Mouse (Mus musculus) spleen, postnatal 36 days (tissue): ENCODE measurements around the gene Six6.

Source experiments
- DNase-seq, 2 experiments: peaks; one replicate each; pipeline ENCODE4 v3.0.0; 2022; ENCODE audit warnings: low spot score in 2 of 2, mixed read lengths in 1 of 2

Six6 gene

DNA sequence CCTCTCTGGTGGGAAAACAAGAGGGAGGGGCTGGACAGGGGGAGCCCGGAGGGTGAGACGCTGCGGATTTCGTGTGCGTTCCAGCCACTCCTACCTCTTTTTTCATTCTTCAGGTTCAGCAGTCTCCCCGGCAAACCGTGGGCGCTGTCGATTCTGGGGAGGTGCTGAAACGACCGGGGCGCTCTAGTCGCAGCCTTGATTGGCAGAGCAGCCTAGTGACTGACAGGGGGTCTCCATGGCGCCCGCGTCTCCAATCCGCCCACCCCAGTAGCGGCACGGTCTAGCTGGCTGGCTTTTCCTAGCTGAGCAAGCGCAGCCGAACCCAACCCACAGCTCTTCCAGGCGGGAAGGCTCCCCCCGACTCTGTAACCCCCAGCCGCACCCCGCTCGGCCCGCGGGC, at the start of gene Six6:
Gene Six6, plus strand, starts transcription at position 277 of the 400 bp plus-strand sequence.
- DNase-seq: no peak

DNA sequence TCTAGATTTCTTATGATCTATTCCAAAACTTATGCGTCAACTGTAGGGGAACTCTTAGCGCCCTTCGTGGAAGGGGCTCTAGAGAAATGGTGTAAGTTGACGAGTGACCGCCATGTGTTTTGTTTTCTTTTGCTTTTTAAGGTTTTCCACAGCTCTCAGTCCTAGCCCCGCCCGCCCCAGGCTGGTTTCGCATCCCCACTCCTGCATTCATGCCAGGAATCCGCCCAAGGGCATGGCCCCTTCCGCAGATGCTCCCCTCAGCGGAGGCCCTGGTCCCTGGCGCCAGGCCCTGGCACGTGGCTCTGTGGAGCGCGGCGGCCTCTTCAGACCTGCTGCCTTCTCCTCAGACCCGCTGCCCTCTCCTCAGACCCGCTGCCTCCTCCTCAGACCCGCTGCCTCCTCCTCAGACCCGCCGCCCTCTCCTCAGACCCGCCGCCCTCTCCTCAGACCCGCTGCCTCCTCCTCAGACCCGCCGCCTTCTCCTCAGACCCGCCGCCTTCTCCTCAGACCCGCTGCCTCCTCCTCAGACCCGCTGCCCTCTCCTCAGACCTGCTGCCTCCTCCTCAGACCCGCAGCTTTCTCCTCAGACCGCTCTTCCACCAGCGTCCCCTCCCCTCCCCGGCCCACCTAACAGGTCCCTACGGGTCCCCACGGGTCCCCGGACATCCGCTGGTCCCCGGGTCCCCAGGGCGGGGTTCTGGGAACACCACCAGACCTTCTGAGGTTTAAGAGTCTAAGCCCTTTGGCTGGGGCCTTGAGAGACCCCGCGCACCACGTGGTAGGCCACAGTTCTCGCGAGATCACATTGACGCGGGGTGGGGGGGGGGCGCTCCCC, 22.3 kb upstream of the Six6 start:
- no peak for DNase-seq

DNA sequence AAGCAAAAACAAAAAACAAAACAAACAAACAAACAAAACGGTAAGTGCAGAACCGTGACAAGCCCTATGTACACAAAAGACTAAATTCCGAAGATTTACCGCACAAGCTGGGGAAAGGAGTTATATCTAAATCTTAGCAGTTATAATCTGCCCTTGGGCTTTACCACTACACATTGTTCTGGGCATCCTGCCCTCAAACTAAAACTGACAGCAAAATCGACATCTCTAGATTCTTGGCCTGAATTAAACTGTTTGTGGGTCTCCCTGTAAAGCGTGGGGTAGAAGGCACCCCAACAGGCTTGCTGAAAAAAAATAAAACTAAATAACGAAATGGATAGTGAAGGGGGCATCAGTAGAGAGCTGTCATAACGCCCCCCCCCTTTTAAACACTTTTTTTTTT, 2.9 kb upstream of the Six6 start:
- no peak for DNase-seq

DNA sequence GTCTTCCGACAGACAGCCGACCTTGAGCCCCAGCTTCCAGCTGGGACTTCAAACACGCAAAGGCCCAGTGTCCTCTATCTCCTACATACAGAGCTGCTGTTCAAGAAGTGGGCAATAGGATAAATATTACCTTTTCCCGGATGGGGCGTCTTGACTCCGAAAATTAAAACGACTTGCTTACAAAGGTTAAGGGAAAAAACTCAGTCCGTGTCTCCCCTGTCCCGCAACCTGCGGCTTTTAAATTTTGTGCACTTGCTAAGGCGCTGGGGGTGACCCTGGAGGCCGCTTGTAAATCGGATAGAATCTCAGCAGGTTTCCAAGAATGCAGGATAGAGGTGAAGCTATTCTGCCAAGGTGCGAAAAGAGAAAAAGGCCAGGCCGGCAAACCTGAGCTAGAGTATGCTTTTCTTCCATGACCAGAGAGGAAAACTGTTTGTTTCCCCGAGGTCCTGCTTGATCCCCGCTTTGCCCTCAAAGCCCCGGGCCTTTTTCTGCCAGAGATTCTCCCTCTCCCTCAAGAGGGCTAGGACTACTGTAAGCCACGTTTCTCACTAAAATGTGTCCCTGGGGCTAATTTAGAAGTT, 2.1 kb upstream of the Six6 start:
- no peak for DNase-seq

DNA sequence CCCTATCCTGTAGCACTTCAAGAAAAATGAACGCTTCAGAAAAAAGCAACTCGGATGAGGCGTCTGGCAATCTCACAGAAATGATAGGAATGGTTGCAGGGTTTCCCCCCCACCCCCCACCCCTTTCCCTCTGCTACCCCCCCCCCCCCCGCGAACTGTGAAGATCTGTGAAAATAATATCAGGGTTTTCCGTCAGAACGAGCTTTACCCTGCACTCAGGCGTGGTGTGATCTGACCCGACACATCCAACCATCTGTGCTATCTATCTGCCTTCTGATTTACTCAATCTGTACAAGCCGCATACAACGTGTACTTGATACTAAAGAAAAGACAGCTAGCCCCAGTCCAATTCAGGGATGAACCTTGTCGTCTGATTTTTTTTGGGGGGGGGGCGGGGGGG, 1.5 kb upstream of the Six6 start:
- DNase-seq: no peak

DNA sequence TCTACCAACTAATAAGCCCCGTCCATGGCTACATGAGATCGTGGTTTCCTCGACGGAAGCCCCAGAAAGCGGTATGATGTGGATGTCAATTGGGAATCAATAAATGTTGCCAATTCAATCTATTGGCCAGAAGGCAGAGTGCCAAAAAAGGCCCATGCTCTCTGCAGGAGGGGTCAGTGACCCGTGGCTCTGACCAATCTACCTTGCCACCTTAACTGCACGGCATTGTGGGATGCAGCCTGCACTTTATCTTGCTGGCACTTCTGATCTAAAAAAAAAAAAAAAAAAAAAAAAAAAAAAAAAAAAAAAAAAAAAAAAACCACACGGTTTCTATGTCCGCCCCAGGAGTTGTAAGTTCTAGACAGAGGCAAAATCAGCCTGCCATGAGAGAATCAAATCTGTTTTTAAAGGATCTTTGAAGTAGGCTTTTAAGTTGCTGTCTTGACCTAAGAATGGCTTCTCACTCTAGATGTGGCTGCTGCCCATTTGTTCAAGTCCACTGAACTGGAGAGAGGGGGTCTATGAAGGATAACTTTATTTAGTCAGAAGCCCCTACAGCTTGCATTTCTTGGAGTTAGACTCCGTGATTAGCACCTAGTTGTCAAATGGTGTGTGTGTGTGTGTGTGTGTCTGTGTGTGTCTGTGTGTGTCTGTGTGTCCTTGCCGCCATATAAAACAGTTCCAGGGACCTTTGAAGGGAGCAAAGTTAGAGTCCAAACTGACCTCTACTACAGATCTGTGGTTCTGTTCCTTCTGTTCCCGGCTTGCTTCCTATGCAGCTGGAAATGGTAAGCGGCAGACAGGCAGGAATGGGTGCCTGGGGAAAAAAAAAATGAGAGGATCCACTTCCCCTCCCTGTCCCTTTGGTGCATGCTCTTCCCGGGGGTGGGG, 847 bp upstream of the Six6 start:
- no peak for DNase-seq

DNA sequence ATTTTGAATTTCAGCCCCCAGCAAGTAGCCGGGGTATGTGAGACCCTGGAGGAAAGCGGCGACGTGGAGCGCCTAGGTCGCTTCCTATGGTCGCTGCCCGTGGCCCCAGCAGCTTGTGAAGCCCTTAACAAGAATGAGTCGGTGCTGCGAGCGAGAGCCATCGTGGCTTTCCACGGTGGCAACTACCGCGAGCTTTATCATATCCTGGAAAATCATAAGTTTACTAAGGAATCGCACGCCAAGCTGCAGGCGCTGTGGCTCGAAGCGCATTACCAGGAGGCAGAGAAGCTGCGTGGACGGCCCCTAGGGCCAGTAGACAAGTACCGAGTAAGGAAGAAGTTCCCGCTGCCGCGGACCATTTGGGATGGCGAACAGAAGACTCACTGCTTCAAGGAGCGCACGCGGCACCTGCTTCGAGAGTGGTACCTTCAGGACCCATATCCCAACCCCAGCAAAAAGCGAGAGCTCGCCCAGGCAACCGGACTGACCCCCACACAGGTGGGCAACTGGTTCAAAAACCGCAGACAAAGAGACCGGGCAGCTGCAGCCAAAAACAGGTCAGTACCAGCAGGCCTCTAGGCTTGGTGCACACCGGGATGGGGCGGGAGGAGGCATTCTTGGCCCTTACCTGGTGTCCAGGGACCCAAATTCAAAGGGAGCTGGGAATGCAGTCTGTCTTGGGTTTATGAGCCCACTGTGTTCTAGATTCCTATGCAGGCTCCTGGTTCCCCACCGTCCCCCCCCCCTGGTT, 554 bp downstream of the Six6 start, which contains the start of gene 4930447C04Rik:
Gene 4930447C04Rik, minus strand, starts transcription at position 704 of the 751 bp plus-strand sequence.
- no peak for DNase-seq

DNA sequence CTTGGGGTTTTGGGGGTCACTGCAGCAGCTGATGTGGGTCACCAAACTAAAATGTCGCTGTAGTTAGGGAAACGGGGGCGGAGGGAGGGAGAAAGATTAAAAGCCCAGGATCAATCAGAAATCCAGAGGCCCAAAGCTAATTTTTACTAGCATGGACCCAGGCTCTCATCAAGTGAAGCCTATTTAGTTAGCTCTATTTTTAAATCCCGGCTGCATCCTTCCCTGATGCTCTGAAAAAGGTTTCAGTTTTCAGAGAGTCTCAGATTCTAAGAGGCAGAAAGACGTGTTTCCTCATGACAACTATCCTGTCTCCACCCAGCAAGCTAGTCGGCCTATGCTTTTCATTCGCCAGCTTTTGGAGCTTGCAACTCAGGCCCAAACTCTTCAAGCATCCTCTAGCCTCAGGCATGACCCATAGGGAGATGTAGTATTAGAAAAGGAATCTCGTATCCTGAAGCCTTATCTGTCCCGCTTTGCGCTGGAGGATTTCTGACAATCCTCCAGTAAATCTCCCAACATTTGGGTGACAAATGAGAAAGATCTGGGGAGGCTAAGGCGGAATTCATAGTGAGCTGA, 1.2 kb downstream of the Six6 start:
- DNase-seq: no peak

DNA sequence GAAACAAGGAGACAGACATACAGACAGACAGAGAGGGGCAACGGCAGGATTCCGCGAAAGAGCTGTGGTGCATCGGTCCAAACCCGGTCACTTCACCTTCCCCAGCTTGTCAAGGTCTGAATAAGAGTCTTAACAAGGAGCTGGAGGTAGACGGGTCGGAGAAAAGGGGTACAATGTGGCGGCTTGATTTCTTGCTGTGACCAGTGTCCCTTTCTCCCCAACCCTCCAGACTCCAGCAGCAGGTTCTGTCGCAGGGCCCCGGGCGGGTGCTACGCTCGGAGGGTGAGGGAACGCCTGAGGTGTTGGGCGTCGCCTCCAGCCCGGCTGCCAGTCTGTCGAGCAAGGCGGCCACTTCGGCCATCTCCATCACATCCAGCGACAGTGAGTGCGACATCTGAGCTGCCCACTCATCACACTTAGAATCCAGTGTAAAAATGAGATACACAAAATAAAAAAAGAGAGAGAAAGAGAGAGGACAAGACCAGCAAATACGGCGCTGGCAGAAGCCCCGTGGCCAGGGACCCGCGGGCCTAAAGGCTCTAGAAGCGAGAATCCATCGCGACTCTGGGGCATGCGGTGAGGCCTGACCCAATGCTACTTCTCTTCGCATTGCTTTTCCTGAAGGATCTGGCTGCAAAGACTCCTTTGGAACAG, 1.8 kb downstream of the Six6 start:
- no peak for DNase-seq

DNA sequence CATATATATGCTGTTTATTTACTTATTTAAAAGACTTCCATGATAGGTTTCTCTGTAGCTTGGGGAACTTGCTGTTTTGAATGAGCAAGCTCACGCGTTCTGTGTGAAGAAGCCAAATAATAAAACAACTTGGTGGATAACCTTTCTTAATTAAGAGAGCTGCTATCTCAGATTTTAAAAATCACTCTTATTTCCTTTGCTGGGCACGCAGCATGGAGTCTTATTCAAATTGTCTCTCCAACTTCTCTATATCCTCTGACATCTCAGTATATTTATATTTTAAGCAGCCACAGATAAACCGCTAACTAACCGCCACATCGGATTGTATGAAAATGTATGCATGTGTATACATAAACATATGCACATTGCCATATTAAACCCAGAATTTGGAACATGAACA, 2.5 kb downstream of the Six6 start:
- DNase-seq: no peak

DNA sequence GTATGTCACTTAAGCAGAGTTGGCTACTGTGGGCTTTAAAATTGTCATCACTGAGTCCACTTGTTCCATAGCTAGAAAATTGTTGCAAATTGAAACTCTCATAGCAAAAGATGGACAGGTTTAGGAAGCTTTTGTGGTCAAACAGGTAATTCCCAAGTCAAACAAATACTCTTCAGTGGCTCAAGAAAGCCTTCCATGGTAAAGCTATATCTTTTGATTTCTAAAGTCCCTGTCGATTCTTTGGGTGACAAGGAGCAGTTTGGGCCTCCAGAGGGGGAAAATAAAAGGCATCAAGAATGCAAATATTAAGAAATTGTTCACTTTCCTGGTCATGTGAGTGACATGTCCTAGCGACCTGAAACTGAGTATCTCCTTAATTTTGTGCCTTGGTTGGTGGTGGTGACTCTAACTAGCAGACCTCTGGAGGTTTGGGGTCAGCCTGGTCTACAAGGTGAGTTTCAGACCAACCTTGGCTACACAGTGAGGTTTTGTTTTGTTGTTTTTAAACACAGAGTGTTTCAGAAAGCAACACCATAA, 4.0 kb downstream of the Six6 start:
- DNase-seq: no peak

DNA sequence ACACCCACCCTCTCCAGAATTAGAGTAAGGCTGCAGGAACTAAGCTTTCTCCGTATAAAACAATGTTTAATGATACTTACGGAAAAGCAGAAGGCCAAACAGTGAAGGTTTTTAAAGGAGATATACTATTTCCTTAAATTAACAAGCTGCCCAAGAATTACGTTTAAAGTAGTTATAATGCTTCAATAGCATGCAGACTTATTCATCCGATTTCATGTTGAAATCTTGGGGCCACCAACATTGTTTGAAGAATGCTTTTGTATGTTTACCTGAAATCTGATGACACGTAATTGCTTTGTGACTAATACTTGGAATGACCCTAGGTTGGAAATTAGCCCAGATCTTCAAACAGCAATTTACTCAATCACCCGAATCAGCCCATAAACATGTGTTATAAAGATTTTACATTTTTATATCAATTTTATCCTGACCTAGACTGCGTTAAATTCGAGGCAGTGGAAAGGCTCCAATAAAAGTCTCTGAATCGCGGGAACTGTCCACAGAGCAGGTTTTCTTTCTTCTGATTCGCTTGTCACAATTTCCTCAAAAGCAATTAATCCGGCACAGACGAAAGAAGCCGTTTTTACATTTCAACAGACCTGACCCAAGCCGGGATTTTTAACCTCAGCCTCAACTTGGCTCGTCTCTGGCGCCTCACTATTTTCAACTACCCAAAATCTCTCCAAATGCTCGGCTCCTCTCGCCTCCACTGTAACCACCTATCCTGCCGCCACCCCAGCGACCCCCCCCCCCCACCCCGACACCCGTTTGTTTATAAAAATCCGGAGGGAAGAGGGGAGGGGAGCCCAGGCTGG, 4.9 kb downstream of the Six6 start:
- no peak for DNase-seq

DNA sequence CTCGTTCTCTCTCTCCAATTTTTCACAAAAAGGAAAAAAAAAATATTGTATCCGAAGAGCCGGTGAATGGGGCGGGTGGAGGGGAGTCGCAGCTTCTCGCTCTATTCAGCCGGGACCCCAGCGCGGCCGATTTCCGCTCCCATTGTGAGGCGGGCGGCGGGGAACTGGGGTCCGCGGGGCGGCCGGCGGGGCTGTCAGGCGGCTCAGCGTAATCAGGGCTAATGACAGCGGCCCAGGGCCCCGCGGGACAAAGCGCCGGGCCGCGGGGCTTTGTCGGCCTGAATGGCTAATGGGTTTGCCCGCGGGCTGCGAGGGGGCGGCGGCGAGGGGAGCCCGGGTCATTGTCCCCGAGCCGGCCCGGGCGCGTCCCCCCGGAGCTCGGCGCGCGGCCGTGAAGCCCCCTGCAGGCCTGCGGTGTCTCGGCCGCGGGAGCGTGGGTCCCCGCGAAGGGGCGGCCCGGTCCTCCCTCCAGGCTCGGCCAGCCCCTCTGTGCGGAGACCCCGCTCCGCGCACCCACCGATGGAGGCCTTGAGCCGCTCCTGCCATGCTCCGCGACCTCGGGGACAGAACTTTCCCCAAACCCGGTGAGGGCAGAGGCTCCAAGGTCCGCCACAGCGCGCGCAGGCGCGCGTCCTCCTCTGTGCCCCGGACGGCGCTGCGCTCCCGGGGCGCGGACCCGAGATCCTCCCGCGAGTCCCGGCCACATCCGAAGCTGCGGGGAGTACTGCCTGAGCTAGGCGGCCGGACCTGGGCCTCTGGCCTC, 5.8 kb downstream of the Six6 start:
- DNase-seq: no peak

DNA sequence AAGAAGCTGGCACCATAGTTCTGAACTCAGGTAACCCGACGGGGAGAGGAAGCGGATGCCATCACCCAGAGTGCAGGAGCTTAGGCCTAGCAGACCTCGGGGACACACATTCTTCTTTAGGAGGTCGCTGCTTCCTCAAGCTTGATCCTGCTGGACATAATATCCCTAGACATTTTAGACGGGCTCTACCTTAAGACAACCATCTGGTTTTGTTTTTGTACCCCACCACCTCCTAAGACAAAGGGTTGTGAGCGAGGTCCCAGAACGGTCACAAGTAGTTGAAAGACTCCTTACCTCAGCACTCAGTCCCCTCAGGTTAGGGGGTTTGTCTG, 6.3 kb downstream of the Six6 start:
- DNase-seq: no peak

DNA sequence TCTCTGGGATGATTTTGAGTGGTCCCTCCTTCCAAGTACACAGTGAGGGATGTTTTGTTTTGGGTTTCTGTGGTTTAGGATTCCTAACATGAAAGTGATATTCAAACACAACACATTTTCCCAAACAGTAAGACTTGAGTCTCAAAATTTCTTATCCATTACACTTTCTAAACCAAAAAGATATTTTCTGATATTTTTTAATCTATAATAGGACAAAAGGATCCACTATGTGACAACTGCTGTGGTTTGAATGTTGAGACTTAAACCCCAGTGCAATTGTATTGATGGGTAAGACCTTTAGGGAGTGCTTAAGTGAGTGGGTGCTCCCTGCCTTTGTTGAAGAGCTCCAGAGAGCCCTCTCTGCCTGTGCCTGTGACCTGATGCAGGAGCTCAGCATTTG, 7.1 kb downstream of the Six6 start:
- no peak for DNase-seq

DNA sequence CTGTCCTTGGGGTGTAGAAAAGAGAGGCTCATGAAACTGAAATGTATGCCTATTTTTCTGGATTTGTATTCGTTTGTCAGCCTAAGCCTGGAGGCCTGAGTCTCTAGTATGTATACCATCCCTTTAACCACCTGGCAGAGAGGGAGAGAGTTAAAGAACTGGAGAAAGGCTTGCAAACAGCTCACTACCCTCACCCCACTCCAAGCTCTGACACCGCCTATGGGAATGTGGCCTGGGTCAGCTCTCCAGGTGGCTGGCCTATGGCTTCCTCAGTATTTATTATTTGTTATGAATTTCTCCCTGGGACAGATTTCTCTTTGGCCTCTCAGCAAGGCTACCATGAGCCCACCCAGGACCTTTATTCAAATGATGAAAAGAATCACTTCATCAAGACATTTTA, 7.6 kb downstream of the Six6 start:
- no peak for DNase-seq

DNA sequence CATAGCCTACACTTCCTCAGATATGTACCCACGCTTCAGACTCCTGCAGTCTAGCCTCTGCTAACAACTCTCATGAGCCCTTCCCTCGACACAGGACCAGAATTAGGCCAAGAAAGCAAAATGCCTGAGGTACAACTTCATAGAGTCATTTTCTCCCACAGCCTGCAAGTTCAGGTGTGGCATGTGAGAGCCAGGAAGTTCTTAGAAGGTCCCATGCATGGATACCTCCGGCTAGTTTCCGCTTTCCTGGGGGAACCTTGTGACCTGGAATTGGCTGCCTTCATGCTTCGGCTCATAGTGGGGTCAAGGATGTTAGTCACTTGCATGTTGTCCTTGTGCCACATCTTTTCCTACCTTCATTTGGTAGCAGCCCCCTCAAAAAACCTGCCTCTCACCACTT, 13.4 kb downstream of the Six6 start:
- DNase-seq: no peak

DNA sequence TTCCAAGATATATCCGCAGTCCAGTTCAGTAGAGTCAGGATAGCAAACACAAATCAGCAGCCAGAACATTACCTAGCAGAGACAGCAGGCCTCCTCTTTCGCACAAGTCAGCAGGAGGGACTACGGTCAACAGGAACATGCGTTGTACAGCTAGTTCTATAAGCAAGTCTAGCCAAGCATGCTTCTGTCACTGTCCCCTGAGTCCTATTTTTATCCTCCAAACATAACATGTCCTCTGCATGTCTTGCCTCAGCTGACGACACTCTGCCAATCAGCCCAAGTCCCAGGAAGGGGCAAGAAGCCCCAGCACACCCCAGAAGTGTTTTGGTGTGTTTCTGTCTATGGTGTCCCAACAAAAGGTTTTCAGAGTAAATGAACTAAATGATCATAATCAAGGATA, 14.2 kb downstream of the Six6 start:
- no peak for DNase-seq

DNA sequence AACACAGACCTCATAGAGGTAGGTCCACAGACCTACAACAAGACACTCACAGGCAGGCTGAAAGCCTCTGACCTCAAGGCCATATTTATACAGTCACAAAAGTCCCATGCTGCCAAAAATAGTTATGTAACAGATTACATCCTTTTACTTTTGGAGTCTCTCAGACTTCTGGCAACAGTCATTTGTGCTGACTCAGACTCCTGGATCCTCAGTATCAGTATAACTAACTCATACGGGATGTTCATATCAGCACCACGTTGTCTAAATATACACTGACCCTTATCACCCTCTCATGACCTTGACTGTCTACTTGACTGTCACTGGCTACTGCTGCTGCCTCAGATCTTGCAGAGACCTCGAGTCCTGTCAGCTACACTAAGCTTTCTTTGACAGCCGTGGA, 15.2 kb downstream of the Six6 start:
- DNase-seq: no peak
